Mouse (Mus musculus) midbrain, postnatal 0 days (tissue): ENCODE results near the gene Ppp1r16b. TPM values are rescaled to one million over a fixed set of nuclear protein-coding genes. Genes with fewer than 3 reads are reported as not detected.

Source experiments
- ATAC-seq: fragments of 200-750 bp; cut with Nextera tagmentation; 2 replicates; pipeline ENCODE4 v1.8.0; 2017; ENCODE audit warnings: moderate number of reproducible peaks, mild to moderate bottlenecking, moderate TSS enrichment, moderate library complexity; ENCODE audit not compliant: low FRiP score
- DNase-seq: peaks from one replicate; pipeline ENCODE4 v3.0.0-alpha.2; 2015; ENCODE audit warnings: low spot score
- H3K27ac ChIP-seq: fragments of 300-500 bp; sonication (generic); 2 replicates; pipeline ENCODE4 v1.5.1; 2014; ENCODE audit warnings: low read depth, mild to moderate bottlenecking, low read length, mixed read lengths
- H3K27me3 ChIP-seq: fragments of 300-500 bp; sonication (generic); 2 replicates; pipeline ENCODE4 v1.6.1; 2014; ENCODE audit warnings: low read length, control low read depth, mixed read lengths; ENCODE audit not compliant: insufficient read depth
- H3K36me3 ChIP-seq: fragments of 300-500 bp; sonication (generic); 2 replicates; pipeline ENCODE4 v1.6.1; 2014; ENCODE audit warnings: low read length, control low read depth, mixed read lengths; ENCODE audit not compliant: insufficient read depth
- H3K4me1 ChIP-seq: fragments of 300-500 bp; sonication (generic); 2 replicates; pipeline ENCODE4 v1.6.1; 2014; ENCODE audit warnings: mild to moderate bottlenecking, control low read depth, antibody characterized with exemption, low read length, mixed read lengths; ENCODE audit not compliant: insufficient read depth
- H3K4me2 ChIP-seq: fragments of 300-500 bp; sonication (generic); 2 replicates; pipeline ENCODE4 v1.6.1; 2014; ENCODE audit warnings: low read depth, mild to moderate bottlenecking, low read length, mixed read lengths; ENCODE audit not compliant: poor library complexity, severe bottlenecking
- H3K4me3 ChIP-seq: fragments of 300-500 bp; sonication (generic); 2 replicates; pipeline ENCODE4 v1.5.1; 2014; ENCODE audit warnings: low read depth, mild to moderate bottlenecking, low read length, moderate library complexity
- H3K9ac ChIP-seq: fragments of 300-500 bp; sonication (generic); replicated peaks from 2 replicates; pipeline ENCODE4 v1.6.1; 2014; ENCODE audit warnings: mild to moderate bottlenecking, low read length, moderate library complexity, mixed read lengths; ENCODE audit not compliant: poor library complexity, severe bottlenecking
- H3K9me3 ChIP-seq: fragments of 300-500 bp; sonication (generic); 2 replicates; pipeline ENCODE4 v1.6.1; 2016; ENCODE audit warnings: low read length, control low read depth
- CTCF ChIP-seq: IDR thresholded peaks from 2 replicates; pipeline ENCODE4 v1.5.1; 2016; ENCODE audit warnings: antibody characterized with exemption, mild to moderate bottlenecking
- WGBS: fragments of 180-500 bp; shearing (Covaris S2); extraction: QIAGEN DNeasy Blood & Tissue Kit; methylation state at CpG from one replicate; pipeline ENCODE4 v1.1.7; 2014; 5-methylcytosine and 5-hydroxymethylcytosine counted together
- polyA plus RNA-seq: library from polyadenylated mRNA; unstranded; fragments of >200 nt; fragmentation: Nextera tagmentation; extraction: Ambion mirVana; gene quantifications from 2 replicates; pipeline ENCODE4 v1.2.1, GENCODE M21; 2015
- total RNA-seq: library from RNA; depleted of rRNA; stranded (reverse); fragments of >200 nt; gene quantifications from 2 replicates; pipeline ENCODE4 v1.2.3, GENCODE M21; 2014

Ppp1r16b gene
- total and polyA plus RNA-seq, 2 experiments from 2014 or later, result 31.6 to 32.2 TPM

DNA sequence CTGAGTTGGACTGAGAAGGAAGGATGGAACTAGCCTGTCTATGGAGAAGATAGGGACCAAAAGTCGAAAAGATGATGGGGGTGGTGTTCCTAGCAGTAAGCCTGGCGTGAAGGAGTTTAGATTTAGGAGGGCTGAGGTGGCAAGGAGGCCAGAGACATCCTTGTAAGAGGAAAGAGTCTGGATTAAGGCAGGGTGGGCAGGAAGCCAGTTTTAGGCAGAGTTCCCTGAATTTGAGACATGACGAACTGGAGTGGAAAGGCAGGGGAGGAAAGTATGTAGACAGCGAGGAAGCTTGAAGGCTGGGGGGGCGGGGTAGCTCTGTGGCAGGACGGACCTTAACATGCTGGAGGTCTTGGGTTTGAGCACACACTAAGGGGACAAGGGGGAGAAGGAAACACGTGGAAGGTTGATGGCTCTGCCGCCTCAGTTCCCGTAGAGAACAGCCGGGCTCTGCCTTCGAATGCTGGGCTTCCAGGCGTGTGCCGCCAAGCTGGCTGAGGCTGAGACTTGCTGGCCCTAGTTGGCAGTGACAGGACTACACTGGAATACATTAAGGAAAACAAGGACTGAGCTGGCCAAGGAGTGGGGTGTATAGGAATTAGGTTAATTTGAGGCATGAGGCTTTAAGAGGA lies 105.0 kb downstream of the Ppp1r16b start:
- Histone ChIP-seq H3K4me3 (no peak overlapping the region), H3K27me3 (no peaks in the 10 kb centered on the region), H3K4me2 (no peak overlapping the region; the same call in 1 of the 2 replicates), H3K9ac (no peak overlapping the region), H3K36me3 (no peaks in the 10 kb centered on the region), H3K9me3 (no peaks in the 10 kb centered on the region), H3K27ac (no peak overlapping the region), H3K4me1 (no peaks in the 10 kb centered on the region; the same call in 1 of the 2 replicates)
- WGBS, result 36% methylated on average over 13 of the region's 13 CpGs
- no peak for TF ChIP-seq CTCF
- peak; percentile 53 for DNase-seq
- ATAC-seq, result no peak

DNA sequence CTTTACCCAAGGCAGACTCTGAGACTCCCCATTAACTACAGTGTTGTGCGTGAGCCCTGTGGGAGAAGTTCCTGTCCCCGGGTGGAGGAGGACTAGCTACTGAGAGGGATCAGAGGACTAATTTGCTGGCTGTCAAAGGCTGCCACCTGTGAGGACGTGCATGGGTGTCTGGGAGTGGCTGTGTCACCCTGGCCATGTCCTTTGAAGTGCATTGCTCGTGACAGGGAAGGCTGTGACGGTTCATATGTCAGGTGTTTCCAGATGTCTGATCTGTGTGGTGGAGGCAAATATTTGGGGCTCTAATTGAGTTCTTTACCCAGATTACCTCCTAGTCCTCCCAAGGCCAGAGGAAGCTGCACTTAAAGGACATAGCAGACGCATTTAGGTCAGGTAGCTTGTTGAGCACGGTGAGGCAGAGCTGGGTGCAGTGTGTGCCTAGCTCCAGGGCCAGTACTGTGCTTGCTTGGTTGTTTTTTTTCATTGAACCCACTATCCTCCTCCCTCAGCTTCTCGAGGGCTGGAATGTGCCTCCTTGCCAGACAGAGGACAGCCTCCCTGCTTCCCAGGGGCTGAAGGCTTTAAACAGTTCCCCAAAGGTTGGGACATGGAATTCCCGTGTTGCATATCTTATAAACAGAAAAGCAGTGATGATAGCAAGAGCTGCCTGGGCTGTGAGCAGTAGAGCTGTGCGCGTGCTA lies 106.0 kb downstream of the Ppp1r16b start:
- Histone ChIP-seq H3K9me3 (no peaks in the 10 kb centered on the region), H3K4me1 (no peaks in the 10 kb centered on the region; the same call in 1 of the 2 replicates), H3K4me2 (no peak overlapping the region), H3K27ac (no peak overlapping the region), H3K9ac (no peak overlapping the region), H3K4me3 (no peak overlapping the region), H3K36me3 (no peaks in the 10 kb centered on the region), H3K27me3 (no peaks in the 10 kb centered on the region)
- TF ChIP-seq CTCF, result no peak
- 64% methylated on average over 11 of the region's 11 CpGs for WGBS
- no peak for DNase-seq
- no peak for ATAC-seq

DNA sequence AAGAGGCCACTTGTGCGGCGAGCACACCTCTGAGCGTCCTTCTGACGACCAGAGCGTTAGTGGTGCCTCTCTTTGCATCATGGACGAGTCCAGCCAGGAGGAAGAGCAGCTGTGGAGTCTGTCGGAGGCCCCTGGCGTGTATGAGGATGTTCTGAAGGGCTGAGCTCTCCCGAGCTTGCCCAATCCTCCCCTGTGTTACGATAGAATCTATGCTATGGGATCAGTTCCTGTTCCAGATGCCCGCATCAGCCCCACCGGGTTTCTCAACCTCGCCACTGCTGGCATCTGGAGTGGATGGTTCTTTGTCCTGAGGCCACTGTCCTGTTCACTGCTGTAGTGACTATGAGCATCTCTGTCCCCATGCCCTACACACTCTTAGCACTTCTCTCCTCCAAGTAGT lies 107.6 kb downstream of the Ppp1r16b start:
- Histone ChIP-seq H3K9me3 (no peaks in the 10 kb centered on the region), H3K27me3 (no peaks in the 10 kb centered on the region), H3K4me2 (no peak overlapping the region), H3K36me3 (no peaks in the 10 kb centered on the region), H3K9ac (no peak overlapping the region), H3K27ac (no peak overlapping the region), H3K4me1 (no peaks in the 10 kb centered on the region; the same call in 1 of the 2 replicates), H3K4me3 (no peak overlapping the region)
- no peak for DNase-seq
- no peak for ATAC-seq
- WGBS, result 90% methylated on average over 13 of the region's 13 CpGs
- no peak for TF ChIP-seq CTCF

- no peak for TF ChIP-seq CTCF
- no peaks in the 10 kb centered on the region for H3K9me3 ChIP-seq
- no peak overlapping the region for H3K9ac ChIP-seq
- WGBS, result 86% methylated on average over 8 of the region's 8 CpGs
- no peak overlapping the region for H3K27ac ChIP-seq
- H3K36me3 ChIP-seq, result no peaks in the 10 kb centered on the region
- H3K4me3 ChIP-seq, result no peak overlapping the region
- ATAC-seq (no peak), DNase-seq (no peak)
- no peaks in the 10 kb centered on the region for H3K27me3 ChIP-seq
- no peak overlapping the region for H3K4me2 ChIP-seq
- H3K4me1 ChIP-seq, result no peaks in the 10 kb centered on the region
Observed at GRCm38 (mm10) chr2:158774886-158775285, 109.7 kb downstream of the Ppp1r16b start.

- peak; percentile 56 for DNase-seq
- no peak overlapping the region for H3K4me2 ChIP-seq
- H3K9me3 ChIP-seq, result no peaks in the 10 kb centered on the region
- 89% methylated on average over 4 of the region's 4 CpGs for WGBS
- no peaks in the 10 kb centered on the region for H3K4me1 ChIP-seq
- H3K9ac ChIP-seq, result no peak overlapping the region
- no peak for TF ChIP-seq CTCF
- no peak overlapping the region for H3K4me3 ChIP-seq
- H3K27ac ChIP-seq, result no peak overlapping the region
- H3K27me3 ChIP-seq, result no peaks in the 10 kb centered on the region
- ATAC-seq, result no peak
- H3K36me3 ChIP-seq, result no peaks in the 10 kb centered on the region
Observed at GRCm38 (mm10) chr2:158776716-158777115, 111.5 kb downstream of the Ppp1r16b start.

GRCm38 (mm10) chr2:158777490-158777889 lies 112.3 kb downstream of the Ppp1r16b start:
- TF ChIP-seq CTCF, result no peak
- no peak overlapping the region for H3K27ac ChIP-seq
- H3K4me1 ChIP-seq, result no peaks in the 10 kb centered on the region
- no peak overlapping the region for H3K9ac ChIP-seq
- ATAC-seq (no peak), DNase-seq (no peak)
- no peak overlapping the region for H3K4me2 ChIP-seq
- no peaks in the 10 kb centered on the region for H3K9me3 ChIP-seq
- WGBS, result 71% methylated on average over 6 of the region's 6 CpGs
- H3K4me3 ChIP-seq, result no peak overlapping the region
- H3K27me3 ChIP-seq, result no peaks in the 10 kb centered on the region
- no peaks in the 10 kb centered on the region for H3K36me3 ChIP-seq
